Mouse (Mus musculus) megakaryocyte, embryonic 14.5 days (primary cell): ENCODE results near the gene Zfp112. TPM values are rescaled to one million over a fixed set of nuclear protein-coding genes. Genes with fewer than 3 reads are reported as not detected.

Experiments used
- H3K27me3 ChIP-seq: replicated peaks from 2 replicates; pipeline ENCODE3; 2012; ENCODE audit warnings: inconsistent platforms
- H3K36me3 ChIP-seq: replicated peaks from 2 replicates; pipeline ENCODE3; 2012; ENCODE audit warnings: low read length, inconsistent platforms, mixed read lengths
- H3K4me1 ChIP-seq: 2 replicates; pipeline ENCODE4 v1.6.1; 2012; ENCODE audit warnings: inconsistent platforms
- H3K4me3 ChIP-seq: replicated peaks from 2 replicates; pipeline ENCODE3; 2012; ENCODE audit warnings: moderate library complexity, mild to moderate bottlenecking, inconsistent platforms
- H3K9me3 ChIP-seq: 2 replicates; pipeline ENCODE4 v1.6.1; 2012; ENCODE audit warnings: inconsistent platforms
- FLI1 ChIP-seq: IDR thresholded peaks from 2 replicates; pipeline ENCODE4 v1.6.1; 2012; ENCODE audit warnings: low read length, inconsistent platforms, mixed read lengths
- GATA1 ChIP-seq: IDR thresholded peaks from 3 replicates; pipeline ENCODE4 v1.6.1; 2012; ENCODE audit warnings: mixed read lengths, low read length, inconsistent platforms, borderline replicate concordance
- polyA plus RNA-seq: library from polyadenylated mRNA; stranded (reverse); fragments of >175 nt; gene quantifications from 2 replicates; pipeline ENCODE4 v1.2.3, GENCODE M21; 2012; ENCODE audit warnings: low replicate concordance; ENCODE audit not compliant: insufficient read depth

Zfp112 gene
- polyA plus RNA-seq, 1 experiment, result 0.16 TPM

- Histone ChIP-seq H3K4me3 (no peak overlapping the region), H3K9me3 (peaks cover 64% of the 10 kb centered on the region), H3K36me3 (peaks cover 44% of the 10 kb centered on the region), H3K4me1 (no peaks in the 10 kb centered on the region), H3K27me3 (no peaks in the 10 kb centered on the region)
- TF ChIP-seq GATA1, result no peak
- no peak for TF ChIP-seq FLI1
Measured at GRCm38 (mm10) chr7:24111772-24112155, 350 bp upstream of the Zfp112 start.

- no peak for TF ChIP-seq GATA1
- no peak for TF ChIP-seq FLI1
- H3K36me3 ChIP-seq, result peaks cover 32% of the 10 kb centered on the region
- no peaks in the 10 kb centered on the region for H3K27me3 ChIP-seq
- H3K9me3 ChIP-seq, result peaks cover 60% of the 10 kb centered on the region
- no peaks in the 10 kb centered on the region for H3K4me1 ChIP-seq
- no peak overlapping the region for H3K4me3 ChIP-seq
Measured at GRCm38 (mm10) chr7:24113001-24113400, 887 bp downstream of the Zfp112 start.

- Histone ChIP-seq H3K4me1 (no peaks in the 10 kb centered on the region), H3K36me3 (peaks cover 11% of the 10 kb centered on the region), H3K4me3 (no peak overlapping the region), H3K9me3 (peaks cover 57% of the 10 kb centered on the region), H3K27me3 (no peaks in the 10 kb centered on the region)
- TF ChIP-seq GATA1, result no peak
- no peak for TF ChIP-seq FLI1
Measured at GRCm38 (mm10) chr7:24116655-24117054, 4.5 kb downstream of the Zfp112 start.

- H3K9me3 ChIP-seq, result peaks cover 3% of the 10 kb centered on the region; the same call in 1 of the 2 replicates
- TF ChIP-seq FLI1 (no peak), GATA1 (no peak)
- H3K36me3 ChIP-seq, result peaks cover 31% of the 10 kb centered on the region
- H3K4me1 ChIP-seq, result peaks cover 34% of the 10 kb centered on the region
- H3K27me3 ChIP-seq, result peaks cover 3% of the 10 kb centered on the region
- H3K4me3 ChIP-seq, result peak overlapping the region; percentile 93
Measured at GRCm38 (mm10) chr7:24133425-24133995, 21.4 kb downstream of the Zfp112 start.

- TF ChIP-seq FLI1 (no peak), GATA1 (no peak)
- H3K4me1 ChIP-seq, result peaks cover 27% of the 10 kb centered on the region
- H3K36me3 ChIP-seq, result peaks cover 38% of the 10 kb centered on the region
- peaks cover 5% of the 10 kb centered on the region; the same call in 1 of the 2 replicates for H3K9me3 ChIP-seq
- H3K27me3 ChIP-seq, result peaks cover 3% of the 10 kb centered on the region
- H3K4me3 ChIP-seq, result peak within 1 kb of the TSS; percentile 93
Measured at GRCm38 (mm10) chr7:24133996-24134828, 22.1 kb downstream of the Zfp112 start, which contains the start of gene Zfp235. TSS of gene Zfp235 (plus strand) at chr7:24134169.

GRCm38 (mm10) chr7:24142566-24142965 lies 30.5 kb downstream of the Zfp112 start:
- peaks cover 14% of the 10 kb centered on the region for H3K4me1 ChIP-seq
- peaks cover 46% of the 10 kb centered on the region for H3K36me3 ChIP-seq
- H3K27me3 ChIP-seq, result peaks cover 14% of the 10 kb centered on the region
- TF ChIP-seq GATA1, result no peak
- no peak for TF ChIP-seq FLI1
- peak overlapping the region; percentile 77 for H3K4me3 ChIP-seq
- peaks cover 38% of the 10 kb centered on the region for H3K9me3 ChIP-seq

- peaks cover 29% of the 10 kb centered on the region for H3K9me3 ChIP-seq
- H3K4me3 ChIP-seq, result no peak overlapping the region
- no peaks in the 10 kb centered on the region for H3K4me1 ChIP-seq
- peaks cover 16% of the 10 kb centered on the region for H3K27me3 ChIP-seq
- no peaks in the 10 kb centered on the region for H3K36me3 ChIP-seq
- TF ChIP-seq FLI1 (no peak), GATA1 (no peak)
Measured at GRCm38 (mm10) chr7:24153272-24153671, 41.2 kb downstream of the Zfp112 start.

GRCm38 (mm10) chr7:24172191-24172590 lies 60.1 kb downstream of the Zfp112 start:
- Histone ChIP-seq H3K27me3 (no peaks in the 10 kb centered on the region), H3K9me3 (peaks cover 8% of the 10 kb centered on the region), H3K36me3 (peaks cover 10% of the 10 kb centered on the region), H3K4me1 (peaks cover 12% of the 10 kb centered on the region), H3K4me3 (no peak overlapping the region)
- TF ChIP-seq FLI1 (no peak), GATA1 (no peak)

GRCm38 (mm10) chr7:24174618-24175336 lies 62.7 kb downstream of the Zfp112 start, which contains the start of gene Zfp114:
TSS of gene Zfp114 (plus strand) at chr7:24175060.
- H3K4me1 ChIP-seq, result peaks cover 23% of the 10 kb centered on the region
- H3K27me3 ChIP-seq, result no peaks in the 10 kb centered on the region
- H3K36me3 ChIP-seq, result peaks cover 25% of the 10 kb centered on the region
- TF ChIP-seq GATA1 (no peak), FLI1 (no peak)
- peak within 1 kb of the TSS; percentile 89 for H3K4me3 ChIP-seq
- H3K9me3 ChIP-seq, result peaks cover 17% of the 10 kb centered on the region

GRCm38 (mm10) chr7:24175337-24175711 lies 63.2 kb downstream of the Zfp112 start:
- H3K9me3 ChIP-seq, result peaks cover 17% of the 10 kb centered on the region
- H3K4me1 ChIP-seq, result peaks cover 28% of the 10 kb centered on the region
- no peak for TF ChIP-seq FLI1
- no peak for TF ChIP-seq GATA1
- H3K27me3 ChIP-seq, result no peaks in the 10 kb centered on the region
- H3K36me3 ChIP-seq, result peaks cover 29% of the 10 kb centered on the region
- peak overlapping the region; percentile 89 for H3K4me3 ChIP-seq

Other genes with a start within 250 kb of the Zfp112 start
- not detected in 2 replicates for gene Vmn1r177, start 245.9 kb upstream of the Zfp112 start, polyA plus RNA-seq
- 0.34 TPM in 1 of 2 replicates, not detected in the other for gene Vmn1r178, start 220.3 kb upstream of the Zfp112 start, polyA plus RNA-seq
- gene Vmn1r179, start 185.3 kb upstream of the Zfp112 start, polyA plus RNA-seq, result not detected in 2 replicates
- gene Vmn1r180, start 161.7 kb upstream of the Zfp112 start, polyA plus RNA-seq, result not detected in 2 replicates
- not detected in 2 replicates for gene Vmn1r181, start 137.7 kb upstream of the Zfp112 start, polyA plus RNA-seq
- not detected in 2 replicates for gene V1rd19, start 110.6 kb upstream of the Zfp112 start, polyA plus RNA-seq
- gene Vmn1r183, start 59.1 kb upstream of the Zfp112 start, polyA plus RNA-seq, result not detected in 2 replicates
- gene Zfp180, start 30.4 kb upstream of the Zfp112 start, polyA plus RNA-seq, result 3.2 and 4.7 TPM in 2 replicates
- gene Zfp235, start 21.9 kb downstream of the Zfp112 start, polyA plus RNA-seq, result 1.00 and 2.8 TPM in 2 replicates
- not detected in 2 replicates for gene Zfp114, start 62.7 kb downstream of the Zfp112 start, polyA plus RNA-seq
- 0.41 TPM in 1 of 2 replicates, not detected in the other for gene Zfp111, start 99.1 kb downstream of the Zfp112 start, polyA plus RNA-seq
- 0.27 TPM in 1 of 2 replicates, not detected in the other for gene Zfp109, start 125.2 kb downstream of the Zfp112 start, polyA plus RNA-seq
- not detected in 2 replicates for gene Zfp108, start 142.5 kb downstream of the Zfp112 start, polyA plus RNA-seq
- gene Zfp93, start 158.1 kb downstream of the Zfp112 start, polyA plus RNA-seq, result 1.2 TPM in 1 of 2 replicates, not detected in the other
- 5.2 and 7.2 TPM in 2 replicates for gene Zfp61, start 188.9 kb downstream of the Zfp112 start, polyA plus RNA-seq
- 1.1 TPM in 1 of 2 replicates, not detected in the other for gene Zfp94, start 204.4 kb downstream of the Zfp112 start, polyA plus RNA-seq
- gene Tescl, start 221.6 kb downstream of the Zfp112 start, polyA plus RNA-seq, result not detected in 2 replicates
- gene Lypd5, start 236.9 kb downstream of the Zfp112 start, polyA plus RNA-seq, result not detected in 2 replicates